Mouse (Mus musculus) neural tube, embryonic 15.5 days (tissue): ENCODE measurements around the gene H2-M5. TPM values are rescaled to one million over a fixed set of nuclear protein-coding genes. Genes with fewer than 3 reads are reported as not detected.

Source experiments
- ATAC-seq: fragments of 200-750 bp; cut with Nextera tagmentation; 2 replicates; pipeline ENCODE4 v1.8.0; 2017; ENCODE audit warnings: mild to moderate bottlenecking, moderate TSS enrichment, moderate library complexity; ENCODE audit not compliant: low FRiP score
- H3K27ac ChIP-seq: fragments of 300-500 bp; sonication (generic); replicated peaks from 2 replicates; pipeline ENCODE4 v1.5.1; 2015; ENCODE audit warnings: mild to moderate bottlenecking, inconsistent platforms
- H3K27me3 ChIP-seq: fragments of 300-500 bp; sonication (generic); replicated peaks from 2 replicates; pipeline ENCODE4 v1.6.1; 2015; ENCODE audit warnings: inconsistent platforms
- H3K36me3 ChIP-seq: fragments of 300-500 bp; sonication (generic); 2 replicates; pipeline ENCODE4 v1.6.1; 2015; ENCODE audit warnings: inconsistent platforms
- H3K4me1 ChIP-seq: fragments of 300-500 bp; sonication (generic); 2 replicates; pipeline ENCODE4 v1.6.1; 2015; ENCODE audit warnings: inconsistent platforms
- H3K4me2 ChIP-seq: fragments of 300-500 bp; sonication (generic); 2 replicates; pipeline ENCODE4 v1.6.1; 2015; ENCODE audit warnings: inconsistent platforms, mild to moderate bottlenecking, moderate library complexity
- H3K4me3 ChIP-seq: fragments of 300-500 bp; sonication (generic); replicated peaks from 2 replicates; pipeline ENCODE4 v1.5.1; 2015; ENCODE audit warnings: mild to moderate bottlenecking, inconsistent platforms
- H3K9ac ChIP-seq: fragments of 300-500 bp; sonication (generic); replicated peaks from 2 replicates; pipeline ENCODE4 v1.6.1; 2015; ENCODE audit warnings: mild to moderate bottlenecking, inconsistent platforms
- H3K9me3 ChIP-seq: fragments of 300-500 bp; sonication (generic); replicated peaks from 2 replicates; pipeline ENCODE4 v1.6.1; 2016; ENCODE audit warnings: inconsistent platforms
- WGBS: fragments of 180-500 bp; shearing (Covaris S2); methylation state at CpG from one replicate; pipeline ENCODE4 v1.1.7; 2015; ENCODE audit warnings: mixed read lengths; 5-methylcytosine and 5-hydroxymethylcytosine counted together
- polyA plus RNA-seq: library from polyadenylated mRNA; unstranded; fragments of >200 nt; fragmentation: Nextera tagmentation; extraction: Ambion mirVana; gene quantifications from 2 replicates; pipeline ENCODE4 v1.2.1, GENCODE M21; 2015

Gene H2-M5
- polyA plus RNA-seq, 1 experiment from 2014 or later: 2.5 TPM

DNA sequence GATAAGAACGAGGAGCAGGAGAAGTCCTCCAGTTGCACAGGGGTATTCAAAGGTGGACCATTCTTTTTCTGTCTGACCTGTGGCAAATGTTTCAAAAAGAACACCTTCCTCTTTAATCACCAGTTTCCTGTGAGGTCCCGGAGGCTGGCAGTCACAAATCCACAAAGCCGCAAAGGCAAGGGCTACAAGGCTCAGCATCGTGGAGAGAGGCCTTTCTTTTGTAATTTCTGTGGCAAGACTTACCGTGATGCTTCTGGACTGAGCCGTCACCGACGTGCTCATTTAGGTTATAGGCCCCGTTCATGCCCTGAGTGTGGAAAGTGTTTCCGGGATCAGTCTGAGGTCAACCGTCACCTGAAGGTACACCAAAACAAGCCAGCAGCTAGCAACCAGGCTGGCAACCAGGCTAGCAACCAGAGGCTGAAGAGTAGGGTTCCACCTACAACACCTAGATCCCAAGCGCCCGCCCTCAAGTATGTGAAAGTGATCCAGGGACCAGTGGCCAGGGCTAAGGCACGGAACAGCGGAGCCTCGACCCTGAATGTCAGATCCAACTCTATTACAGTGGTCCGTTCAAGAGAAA is 20.2 kb upstream of the H2-M5 start:
- no peaks in the 10 kb centered on the region for H3K27me3 ChIP-seq
- H3K4me3 ChIP-seq: no peak overlapping the region
- peaks cover 71% of the 10 kb centered on the region for H3K36me3 ChIP-seq
- peaks cover 25% of the 10 kb centered on the region for H3K4me1 ChIP-seq
- ATAC-seq: no peak
- no peak overlapping the region for H3K9ac ChIP-seq
- no peak overlapping the region for H3K4me2 ChIP-seq
- H3K27ac ChIP-seq: no peak overlapping the region
- 95% methylated on average over 17 of the region's 17 CpGs for whole genome bisulfite sequencing
- H3K9me3 ChIP-seq: no peaks in the 10 kb centered on the region

DNA sequence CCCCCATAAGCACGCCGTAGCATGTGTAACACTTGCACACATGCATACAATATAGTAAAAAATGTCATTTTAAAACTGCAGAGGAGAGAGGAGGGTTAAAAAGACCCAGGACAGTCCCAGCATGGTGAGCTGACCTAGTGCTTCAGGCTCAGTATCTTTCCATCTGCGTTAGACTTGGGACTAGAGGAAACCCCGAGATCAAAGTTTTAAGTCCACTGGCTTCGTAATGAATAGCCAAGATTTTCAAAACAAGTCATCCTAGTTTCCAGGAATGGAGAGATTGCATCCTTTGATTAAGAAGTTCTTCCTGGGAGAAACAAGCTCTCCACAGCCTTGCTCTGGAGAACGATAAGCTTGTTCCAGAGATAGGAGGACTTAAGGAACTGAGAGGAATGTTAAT is 18.8 kb upstream of the H2-M5 start:
- H3K36me3 ChIP-seq: peaks cover 72% of the 10 kb centered on the region
- no peak overlapping the region for H3K27ac ChIP-seq
- no peaks in the 10 kb centered on the region for H3K9me3 ChIP-seq
- WGBS: 91% methylated on average over 6 of the region's 6 CpGs
- H3K27me3 ChIP-seq: no peaks in the 10 kb centered on the region
- ATAC-seq: no peak
- no peak overlapping the region for H3K9ac ChIP-seq
- no peak overlapping the region for H3K4me3 ChIP-seq
- no peak overlapping the region for H3K4me2 ChIP-seq
- H3K4me1 ChIP-seq: peaks cover 35% of the 10 kb centered on the region

- H3K4me2 ChIP-seq: peak overlapping the region; percentile 70
- H3K27ac ChIP-seq: peak overlapping the region; percentile 96
- H3K9ac ChIP-seq: peak overlapping the region; percentile 96
- peaks cover 37% of the 10 kb centered on the region for H3K36me3 ChIP-seq
- peak overlapping the region; percentile 89 for H3K4me3 ChIP-seq
- no peaks in the 10 kb centered on the region for H3K27me3 ChIP-seq
- no peaks in the 10 kb centered on the region for H3K9me3 ChIP-seq
- 21% methylated on average over 4 of the region's 4 CpGs for WGBS
- ATAC-seq: peak; percentile 13; the same call in 1 of the 2 replicates
- H3K4me1 ChIP-seq: peaks cover 25% of the 10 kb centered on the region
These were observed 14.0 kb upstream of the H2-M5 start for GRCm38 (mm10) chr17:37003366-37003765.

DNA sequence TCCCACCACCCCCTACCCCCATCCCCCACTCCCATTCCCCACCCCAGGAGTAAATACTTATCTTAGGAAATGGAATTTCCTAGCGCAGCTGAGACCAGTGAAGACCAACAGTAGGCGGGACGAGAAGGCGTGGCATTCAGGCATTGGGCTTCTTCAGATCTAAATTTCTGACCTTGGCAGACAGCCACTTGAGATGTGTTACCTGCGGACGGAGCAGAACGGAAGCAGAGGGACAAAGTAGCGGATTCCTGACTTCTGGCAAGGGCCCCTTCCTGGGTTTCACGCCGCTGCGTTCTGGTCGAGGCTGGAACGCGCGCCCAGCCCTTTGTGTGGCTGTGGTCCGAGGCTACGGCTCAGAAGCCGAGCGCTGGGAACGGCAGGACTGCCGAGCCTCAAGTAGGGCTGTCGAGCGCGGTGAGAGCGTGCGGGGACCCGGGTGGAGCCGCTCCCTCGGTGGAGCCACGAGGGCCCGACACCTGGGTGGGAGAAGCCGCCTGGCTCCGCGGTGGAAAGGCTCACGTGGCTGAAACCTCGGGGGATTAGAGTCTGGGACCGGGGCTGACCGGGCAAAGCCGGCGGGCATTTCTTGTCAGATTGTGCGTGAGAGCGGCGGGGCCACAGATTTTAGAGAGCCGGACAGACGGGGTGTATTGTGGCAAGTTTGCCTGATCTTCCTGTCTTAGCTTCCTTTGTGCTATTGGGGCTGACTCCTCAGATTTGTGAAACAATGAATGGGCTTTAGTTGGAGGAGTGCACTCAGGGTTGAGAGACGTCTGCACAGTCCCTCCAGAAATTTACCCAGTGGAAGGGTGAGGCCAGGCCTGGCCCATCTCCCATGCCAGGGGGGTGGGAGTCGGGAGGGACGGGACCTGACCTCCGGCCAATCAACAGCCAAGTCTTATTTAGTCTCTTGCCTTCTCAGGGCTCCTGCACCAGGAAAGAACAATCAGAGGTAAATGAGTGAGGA is 13.3 kb upstream of the H2-M5 start:
- peak; percentile 92 for ATAC-seq
- H3K4me2 ChIP-seq: peak overlapping the region; percentile 70
- peak overlapping the region; percentile 89 for H3K4me3 ChIP-seq
- peaks cover 25% of the 10 kb centered on the region for H3K4me1 ChIP-seq
- H3K27ac ChIP-seq: peak overlapping the region; percentile 96
- H3K36me3 ChIP-seq: peaks cover 30% of the 10 kb centered on the region
- peak overlapping the region; percentile 96 for H3K9ac ChIP-seq
- H3K9me3 ChIP-seq: no peaks in the 10 kb centered on the region
- WGBS: under 1% methylated on average over 48 of the region's 49 CpGs
- no peaks in the 10 kb centered on the region for H3K27me3 ChIP-seq

DNA sequence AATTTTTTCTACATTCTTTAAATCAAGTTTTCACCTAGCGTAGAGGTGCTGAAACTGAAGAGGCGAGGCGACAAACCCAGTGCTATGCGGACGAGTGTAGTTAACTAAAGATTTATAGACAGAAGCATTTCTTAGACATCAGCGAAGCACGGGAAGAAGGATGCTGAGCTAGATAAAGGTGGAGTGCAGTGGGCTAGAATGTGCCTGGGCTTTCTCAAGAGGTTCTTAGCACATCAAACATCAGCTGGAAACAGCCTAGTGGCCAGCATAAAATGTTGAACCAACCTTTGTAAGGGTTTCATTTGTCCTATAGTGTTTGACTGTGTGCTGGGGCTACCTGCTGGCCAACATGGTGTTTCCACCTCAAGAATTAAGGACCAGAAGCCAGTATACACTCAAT is 11.5 kb upstream of the H2-M5 start, which contains the start of gene Zfp57:
TSS of gene Zfp57 (plus strand) at position 301 of the 400 bp plus-strand sequence.
- Histone ChIP-seq H3K4me1 (peaks cover 18% of the 10 kb centered on the region), H3K9ac (no peak within 1 kb of the TSS), H3K4me2 (peak within 1 kb of the TSS; percentile 70), H3K9me3 (no peaks in the 10 kb centered on the region), H3K27ac (peak within 1 kb of the TSS; percentile 96; the same call in 1 of the 2 replicates), H3K36me3 (peaks cover 14% of the 10 kb centered on the region), H3K4me3 (peak within 1 kb of the TSS; percentile 89), H3K27me3 (no peaks in the 10 kb centered on the region)
- 94% methylated on average over 7 of the region's 7 CpGs for WGBS
- ATAC-seq: no peak

- Histone ChIP-seq H3K36me3 (no peaks in the 10 kb centered on the region), H3K9ac (no peak overlapping the region), H3K4me1 (no peaks in the 10 kb centered on the region), H3K4me3 (no peak overlapping the region), H3K9me3 (no peaks in the 10 kb centered on the region), H3K27me3 (no peaks in the 10 kb centered on the region), H3K27ac (no peak overlapping the region), H3K4me2 (no peak overlapping the region)
- WGBS: 81% methylated on average over 2 of the region's 2 CpGs
- no peak for ATAC-seq
These were observed 9.1 kb upstream of the H2-M5 start for GRCm38 (mm10) chr17:36998477-36998876.

- ATAC-seq: no peak
- no peaks in the 10 kb centered on the region for H3K4me1 ChIP-seq
- H3K36me3 ChIP-seq: no peaks in the 10 kb centered on the region
- H3K9ac ChIP-seq: no peak overlapping the region
- H3K9me3 ChIP-seq: no peaks in the 10 kb centered on the region
- no peak overlapping the region for H3K4me2 ChIP-seq
- WGBS: 35% methylated on average over 7 of the region's 7 CpGs
- H3K27ac ChIP-seq: no peak overlapping the region
- no peaks in the 10 kb centered on the region for H3K27me3 ChIP-seq
- H3K4me3 ChIP-seq: no peak overlapping the region
These were observed 7.8 kb upstream of the H2-M5 start for GRCm38 (mm10) chr17:36997033-36997735.

DNA sequence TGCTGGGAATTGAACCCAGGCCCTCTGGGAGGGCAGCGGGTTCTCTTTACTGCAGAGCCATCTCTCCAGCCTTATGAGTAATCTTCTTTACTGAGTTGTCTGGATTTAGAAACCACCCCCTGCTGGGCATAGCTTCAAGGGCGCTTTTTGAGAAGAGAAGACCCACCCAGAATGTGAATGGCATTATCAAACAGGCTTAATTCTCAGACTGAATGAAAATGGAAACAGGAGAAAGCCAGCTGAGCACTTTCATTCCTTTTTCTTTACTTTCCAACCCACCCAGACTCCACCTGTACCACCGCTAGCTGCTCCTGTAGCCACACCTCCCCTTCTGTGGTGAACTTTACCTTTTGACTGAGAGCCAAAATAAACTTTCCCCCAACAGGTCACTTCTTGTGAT is 6.1 kb upstream of the H2-M5 start:
- H3K4me2 ChIP-seq: no peak overlapping the region
- H3K9ac ChIP-seq: no peak overlapping the region
- no peak overlapping the region for H3K4me3 ChIP-seq
- no peaks in the 10 kb centered on the region for H3K36me3 ChIP-seq
- no peaks in the 10 kb centered on the region for H3K4me1 ChIP-seq
- ATAC-seq: no peak
- 76% methylated on average over 3 of the region's 3 CpGs for WGBS
- no peak overlapping the region for H3K27ac ChIP-seq
- H3K27me3 ChIP-seq: no peaks in the 10 kb centered on the region
- no peaks in the 10 kb centered on the region for H3K9me3 ChIP-seq

GRCm38 (mm10) chr17:36994528-36994927 is 5.2 kb upstream of the H2-M5 start:
- Histone ChIP-seq H3K4me1 (no peaks in the 10 kb centered on the region), H3K36me3 (no peaks in the 10 kb centered on the region), H3K4me2 (no peak overlapping the region), H3K27me3 (peaks cover 2% of the 10 kb centered on the region; the same call in 1 of the 2 replicates), H3K9me3 (no peaks in the 10 kb centered on the region), H3K27ac (no peak overlapping the region), H3K4me3 (no peak overlapping the region), H3K9ac (no peak overlapping the region)
- whole genome bisulfite sequencing: 88% methylated on average over 2 of the region's 2 CpGs
- ATAC-seq: no peak

DNA sequence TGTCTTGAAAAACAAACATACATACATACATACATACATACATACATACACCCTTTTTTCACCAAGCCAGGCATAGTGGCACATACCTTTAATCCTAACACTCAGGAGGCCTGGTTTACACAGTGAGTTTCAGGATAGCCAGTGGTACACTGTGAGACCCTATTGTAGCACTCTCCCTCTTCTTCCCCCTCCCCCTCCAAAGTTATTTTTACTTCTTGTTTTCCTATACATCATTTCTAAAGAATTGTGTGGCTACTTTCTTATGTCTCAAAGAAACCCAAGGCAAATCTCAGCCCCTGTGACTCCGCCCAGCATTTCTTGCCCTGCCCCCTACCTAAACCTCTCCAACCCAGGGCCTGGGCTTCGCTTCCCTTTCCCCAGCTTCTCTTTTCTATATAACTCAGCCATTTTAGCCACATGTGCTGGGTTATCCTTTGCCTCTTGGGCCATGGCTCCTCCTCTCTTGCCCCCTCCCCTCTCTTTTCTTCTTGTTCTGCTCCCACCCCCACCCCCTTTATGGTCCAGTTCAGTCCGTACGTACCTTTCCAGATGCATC is 4.5 kb upstream of the H2-M5 start:
- no peaks in the 10 kb centered on the region for H3K4me1 ChIP-seq
- no peaks in the 10 kb centered on the region for H3K36me3 ChIP-seq
- no peak overlapping the region for H3K9ac ChIP-seq
- no peaks in the 10 kb centered on the region for H3K9me3 ChIP-seq
- peaks cover 8% of the 10 kb centered on the region; the same call in 1 of the 2 replicates for H3K27me3 ChIP-seq
- H3K4me2 ChIP-seq: no peak overlapping the region
- WGBS: 91% methylated on average over 4 of the region's 4 CpGs
- H3K27ac ChIP-seq: no peak overlapping the region
- ATAC-seq: no peak
- H3K4me3 ChIP-seq: no peak overlapping the region

- no peak for ATAC-seq
- Histone ChIP-seq H3K4me1 (no peaks in the 10 kb centered on the region), H3K27ac (no peak overlapping the region), H3K27me3 (peaks cover 21% of the 10 kb centered on the region), H3K4me2 (no peak overlapping the region), H3K36me3 (no peaks in the 10 kb centered on the region), H3K9ac (no peak overlapping the region), H3K9me3 (no peaks in the 10 kb centered on the region), H3K4me3 (no peak overlapping the region)
- 66% methylated on average over 3 of the region's 3 CpGs for WGBS
These were observed 3.2 kb upstream of the H2-M5 start for GRCm38 (mm10) chr17:36992336-36993104.
